Mouse (Mus musculus): Measurements from ENCODE around the gene Coa4.

Coa4 gene

GRCm38 (mm10) chr7:100536804-100537518 lies at the start of gene Coa4:
Gene Coa4 (plus strand): TSS chr7:100537071.
- in situ Hi-C loops (cut with MboI, MseI), result loop anchor here (5.0 kb wide), 1 partner anchor 50 kb away; no protein-coding TSS in a partner anchor

- in situ Hi-C loops (cut with MboI, MseI), result no loop called here
These were observed 49.6 kb upstream of the Coa4 start for GRCm38 (mm10) chr7:100487301-100487700.

GRCm38 (mm10) chr7:100488474-100489048 lies 48.3 kb upstream of the Coa4 start:
- in situ Hi-C loops (cut with MboI, MseI), result no loop called here

DNA sequence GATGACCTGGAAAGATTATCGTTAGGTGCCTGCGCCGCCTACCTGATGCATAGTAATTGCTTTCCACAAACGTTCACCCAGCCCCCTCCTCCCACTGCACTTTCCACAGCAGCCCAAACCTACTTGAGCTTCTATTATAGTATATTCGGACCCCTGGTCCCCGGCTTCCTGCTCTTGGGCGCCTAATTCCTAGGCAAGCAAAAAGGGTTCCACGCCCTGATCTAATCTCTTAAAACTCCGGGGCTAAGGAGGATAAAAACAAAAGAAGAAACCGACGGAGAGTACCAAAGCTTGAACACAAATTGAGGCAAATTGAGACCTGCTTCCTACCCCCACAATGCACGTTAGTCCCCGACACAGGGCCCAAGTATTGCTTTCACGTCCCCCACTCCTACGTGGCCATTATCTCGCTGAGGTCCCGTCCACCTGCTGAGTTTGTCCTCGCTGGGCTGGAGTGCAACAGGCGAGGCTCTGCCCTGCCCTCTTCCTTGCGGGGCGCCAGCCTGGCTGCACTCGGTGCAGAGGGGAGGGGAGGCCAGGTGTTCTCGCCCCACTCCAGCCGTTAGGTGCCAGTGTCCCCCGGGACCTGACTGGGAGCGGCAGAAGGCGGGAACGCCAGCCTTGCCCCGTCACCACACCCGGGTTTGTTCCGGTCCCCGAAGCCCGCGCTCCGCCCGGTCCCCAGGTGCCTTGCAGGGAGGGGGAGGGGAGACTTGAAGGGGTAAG lies 44.3 kb upstream of the Coa4 start:
- in situ Hi-C loops (cut with MboI, MseI), result no loop called here

GRCm38 (mm10) chr7:100493117-100493483 lies 43.8 kb upstream of the Coa4 start, which contains the start of gene Ucp2:
Gene Ucp2 (plus strand): TSS chr7:100493337.
- in situ Hi-C loops (cut with MboI, MseI), result no loop called here

- in situ Hi-C loops (cut with MboI, MseI), result no loop called here
These were observed 43.1 kb upstream of the Coa4 start for GRCm38 (mm10) chr7:100493484-100494414.

GRCm38 (mm10) chr7:100494415-100494831 lies 42.4 kb upstream of the Coa4 start:
- in situ Hi-C loops (cut with MboI, MseI), result no loop called here

GRCm38 (mm10) chr7:100495042-100495441 lies 41.8 kb upstream of the Coa4 start:
- in situ Hi-C loops (cut with MboI, MseI), result no loop called here

DNA sequence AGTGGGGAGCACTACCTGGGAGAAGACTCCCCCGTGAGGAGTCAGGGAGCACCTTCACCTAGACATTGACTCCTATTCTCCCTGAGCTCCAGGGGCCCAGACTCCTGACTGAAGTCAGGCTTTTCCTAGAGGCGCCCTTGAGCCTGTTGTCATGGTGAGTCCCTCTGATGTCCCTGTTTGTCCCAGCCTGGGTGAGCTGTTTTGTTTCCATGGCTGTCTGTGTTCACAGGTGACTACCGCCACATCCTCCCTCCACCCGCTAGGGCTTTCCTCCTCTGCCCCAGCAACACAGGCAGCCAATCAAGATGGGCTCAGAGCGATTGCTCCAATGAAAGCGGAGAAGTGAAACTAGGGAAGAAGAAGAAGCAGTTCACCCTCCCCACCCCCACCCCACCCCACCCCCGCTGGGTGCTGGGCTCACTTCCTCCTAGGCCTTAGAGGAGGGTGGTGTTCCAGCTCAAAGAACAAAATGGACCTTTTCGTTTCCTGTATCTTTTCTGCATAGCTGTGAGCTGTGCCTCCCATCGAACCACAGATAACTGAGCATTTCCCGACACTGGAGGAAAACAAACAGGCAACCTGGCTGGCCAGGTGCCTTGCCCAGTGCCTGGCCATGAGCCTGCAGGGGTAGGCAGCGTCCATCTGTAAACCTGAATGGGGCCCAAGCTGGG lies 41.2 kb upstream of the Coa4 start:
- in situ Hi-C loops (cut with MboI, MseI), result no loop called here

DNA sequence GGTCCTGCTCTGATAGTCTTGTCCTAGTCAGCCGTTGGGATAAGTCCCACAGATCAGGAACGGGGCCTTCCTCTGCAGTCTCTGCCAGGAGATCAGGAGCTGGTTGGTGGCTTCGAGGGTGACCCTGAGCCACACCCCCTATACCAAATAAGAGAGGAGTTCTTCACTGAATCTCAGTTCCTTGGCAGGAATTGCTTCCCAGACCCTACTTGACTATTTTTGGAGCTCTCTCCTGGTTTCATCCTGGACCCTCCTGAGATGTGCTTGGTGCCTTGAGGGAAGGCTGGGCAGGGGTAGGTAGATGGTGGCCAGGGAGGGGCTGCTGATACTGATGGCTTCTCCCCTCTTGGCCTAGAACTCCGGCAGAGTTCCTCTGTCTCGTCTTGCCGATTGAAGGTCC lies 40.5 kb upstream of the Coa4 start:
- in situ Hi-C loops (cut with MboI, MseI), result no loop called here

DNA sequence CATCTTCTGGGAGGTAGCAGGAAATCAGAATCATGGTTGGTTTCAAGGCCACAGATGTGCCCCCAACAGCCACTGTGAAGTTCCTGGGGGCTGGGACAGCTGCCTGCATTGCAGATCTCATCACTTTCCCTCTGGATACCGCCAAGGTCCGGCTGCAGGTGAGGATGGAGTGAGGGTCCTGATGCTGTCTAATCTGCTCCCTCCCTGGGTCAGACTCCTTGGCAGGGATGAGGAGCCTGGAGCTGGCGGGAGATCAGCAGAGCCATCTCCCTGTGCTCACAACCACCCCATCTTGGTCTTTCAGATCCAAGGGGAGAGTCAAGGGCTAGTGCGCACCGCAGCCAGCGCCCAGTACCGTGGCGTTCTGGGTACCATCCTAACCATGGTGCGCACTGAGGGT lies 40.1 kb upstream of the Coa4 start:
- in situ Hi-C loops (cut with MboI, MseI), result no loop called here

GRCm38 (mm10) chr7:100497402-100497801 lies 39.5 kb upstream of the Coa4 start:
- in situ Hi-C loops (cut with MboI, MseI), result no loop called here

DNA sequence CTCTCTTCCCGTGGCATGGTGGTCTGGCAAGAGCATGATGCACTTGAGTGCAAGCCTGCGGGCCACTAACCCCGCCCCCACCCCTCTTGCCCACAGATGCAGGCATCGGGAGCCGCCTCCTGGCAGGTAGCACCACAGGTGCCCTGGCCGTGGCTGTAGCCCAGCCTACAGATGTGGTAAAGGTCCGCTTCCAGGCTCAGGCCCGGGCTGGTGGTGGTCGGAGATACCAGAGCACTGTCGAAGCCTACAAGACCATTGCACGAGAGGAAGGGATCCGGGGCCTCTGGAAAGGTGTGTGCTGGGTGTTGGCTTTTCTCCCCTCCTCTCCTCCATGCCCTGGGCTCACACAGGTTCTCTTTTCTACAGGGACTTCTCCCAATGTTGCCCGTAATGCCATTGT lies 38.9 kb upstream of the Coa4 start:
- in situ Hi-C loops (cut with MboI, MseI), result no loop called here

- in situ Hi-C loops (cut with MboI, MseI), result no loop called here
These were observed 37.4 kb upstream of the Coa4 start for GRCm38 (mm10) chr7:100499465-100499864.

DNA sequence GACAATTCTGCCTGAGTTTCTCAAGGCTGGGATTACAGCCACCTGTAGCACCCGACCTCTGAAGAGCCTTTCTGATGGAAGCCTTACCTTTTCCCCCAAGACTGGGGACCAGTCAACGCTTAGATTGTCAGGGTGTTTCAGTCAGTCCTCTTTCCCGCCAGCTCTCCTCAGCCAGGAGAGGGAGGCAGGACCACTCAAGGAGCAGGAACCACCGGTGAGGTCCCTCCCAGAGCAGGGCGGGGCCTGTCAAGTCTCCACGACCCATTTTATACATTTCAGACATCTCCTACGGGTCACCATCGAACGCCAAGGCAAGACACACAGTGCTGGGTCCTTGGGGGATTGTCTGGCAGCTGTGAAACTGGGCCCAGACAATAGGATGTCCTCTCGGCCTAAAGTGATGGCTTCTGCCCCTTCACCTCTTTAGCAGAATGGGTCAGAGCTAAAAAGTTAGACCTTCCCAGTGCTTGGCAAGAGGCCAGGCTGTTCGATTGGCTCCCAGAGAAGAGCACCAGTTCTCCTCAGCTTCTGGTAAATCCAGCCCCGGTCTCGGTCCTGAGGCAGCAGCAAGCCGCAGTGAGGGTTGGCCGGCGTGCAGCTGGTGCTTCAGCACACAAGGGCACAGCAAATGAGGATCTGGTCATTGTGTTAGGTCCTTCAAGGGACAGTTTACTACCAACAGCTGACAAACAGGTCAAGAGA lies 36.4 kb upstream of the Coa4 start:
- in situ Hi-C loops (cut with MboI, MseI), result no loop called here

DNA sequence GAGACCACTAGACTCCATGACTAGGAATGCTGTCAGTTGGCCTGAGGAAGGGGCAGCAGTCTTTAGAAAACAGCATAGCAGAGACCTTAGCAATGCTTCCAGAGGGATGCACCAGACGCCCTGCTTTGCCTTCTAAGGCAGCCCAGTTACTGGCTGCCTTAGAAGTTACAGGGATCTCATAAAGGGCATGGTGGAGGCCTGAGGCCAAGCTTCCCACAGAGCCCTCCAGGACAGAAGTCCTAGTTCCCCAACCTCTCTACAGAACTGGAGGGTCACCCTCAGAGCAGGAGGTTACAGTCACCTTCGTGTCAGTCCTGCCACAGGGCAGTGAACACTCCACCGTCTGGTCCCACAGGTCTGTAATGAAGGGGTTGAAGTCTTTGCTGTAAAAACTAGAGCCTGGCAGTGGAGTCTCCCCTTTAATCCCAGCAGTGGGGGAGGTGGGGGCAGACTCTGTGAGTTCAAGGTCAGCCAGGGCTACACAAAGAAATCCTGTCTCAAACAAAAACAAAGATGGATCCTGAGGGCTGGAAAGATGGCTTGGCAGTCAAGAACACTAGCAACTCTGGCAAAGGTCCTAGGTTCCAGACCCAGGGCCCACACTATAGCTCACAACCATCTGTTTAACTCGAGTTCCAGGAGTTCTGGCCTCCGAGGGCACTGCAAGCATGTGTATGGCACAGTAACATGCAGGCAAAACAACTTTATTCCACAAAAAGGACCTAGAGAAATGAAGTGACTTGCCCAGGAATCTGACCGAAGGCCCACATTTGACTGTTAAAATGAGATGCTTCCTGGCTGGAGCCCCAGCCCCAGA lies 35.6 kb upstream of the Coa4 start:
- in situ Hi-C loops (cut with MboI, MseI), result no loop called here

GRCm38 (mm10) chr7:100501844-100502373 lies 35.0 kb upstream of the Coa4 start:
- in situ Hi-C loops (cut with MboI, MseI), result no loop called here

GRCm38 (mm10) chr7:100502374-100502922 lies 34.4 kb upstream of the Coa4 start:
- in situ Hi-C loops (cut with MboI, MseI), result no loop called here

DNA sequence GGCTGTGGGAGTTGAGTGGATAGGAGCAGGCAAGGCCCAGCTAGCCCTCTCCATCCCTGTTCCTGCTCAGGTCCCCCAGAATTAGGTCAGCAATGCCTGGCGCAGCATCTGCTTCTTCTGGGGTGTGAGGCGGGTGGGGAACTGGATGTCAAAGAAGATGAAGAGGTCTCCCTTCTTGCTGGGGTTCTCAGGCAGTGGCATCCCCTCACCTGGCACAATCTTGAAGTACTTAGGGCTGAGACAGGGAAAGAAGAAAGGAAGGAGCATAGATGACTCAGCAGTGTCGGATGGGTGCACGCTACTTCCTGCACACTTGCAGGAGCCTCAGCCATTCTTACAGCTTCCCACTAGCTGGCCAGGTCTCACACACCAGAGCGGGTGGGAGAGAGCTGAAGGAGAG lies 33.8 kb upstream of the Coa4 start:
- in situ Hi-C loops (cut with MboI, MseI), result no loop called here
